Mouse (Mus musculus) embryonic fibroblast, embryonic 13.5 days (primary cell): ENCODE data around the gene Dok1.

Experiments used
- CTCF ChIP-seq: IDR thresholded peaks from 2 replicates; pipeline ENCODE4 v1.5.1; 2011; ENCODE audit warnings: mild to moderate bottlenecking, control low read depth, low read length, moderate library complexity, borderline replicate concordance; ENCODE audit not compliant: insufficient read depth
- POLR2A ChIP-seq: IDR thresholded peaks from 2 replicates; pipeline ENCODE4 v1.6.1; 2011; ENCODE audit warnings: low read depth, mild to moderate bottlenecking, control low read depth, low read length, moderate library complexity

- TF ChIP-seq CTCF (no peak), POLR2A (no peak)
Measured at GRCm38 (mm10) chr6:83003082-83003481, 30.2 kb downstream of the Dok1 start.
